Mouse (Mus musculus): ENCODE results near the gene Dmkn. TPM values are rescaled to one million over a fixed set of nuclear protein-coding genes. Genes with fewer than 3 reads are reported as not detected.
"Not testable (repeated sequence)": the region's sequence is repeated elsewhere in the genome, so short reads cannot be mapped to it uniquely, and the experiment has no call there.

Gene Dmkn
- total RNA-seq, 2 experiments from 2014 or later: 4.6 to 5.7 TPM

GRCm38 (mm10) chr7:30820131-30820530 lies 56.6 kb downstream of the Dmkn start:
- DNase-seq: no peak

- no peak for DNase-seq
Measured at GRCm38 (mm10) chr7:30820854-30821445, 57.4 kb downstream of the Dmkn start.

- DNase-seq: no peak
Measured at GRCm38 (mm10) chr7:30821532-30821931, 58.0 kb downstream of the Dmkn start.

- DNase-seq: no peak
Measured at GRCm38 (mm10) chr7:30823675-30824074, 60.1 kb downstream of the Dmkn start, which contains the start of gene Ffar2. Ffar2 (minus strand) TSS chr7:30823775.

GRCm38 (mm10) chr7:30824306-30824705 lies 60.8 kb downstream of the Dmkn start:
- DNase-seq: no peak

- no peak for DNase-seq
Measured at GRCm38 (mm10) chr7:30826660-30827059, 63.1 kb downstream of the Dmkn start.

GRCm38 (mm10) chr7:30828871-30829270 lies 65.3 kb downstream of the Dmkn start:
- not testable (repeated sequence) for DNase-seq

GRCm38 (mm10) chr7:30829428-30829827 lies 65.9 kb downstream of the Dmkn start:
- DNase-seq: no peak

Other genes with a start within 250 kb of the Dmkn start
- 10 to 100 TPM in 1 of 2 experiments, 1 to 10 TPM in 1; 7.3 to 12.8 TPM for gene Arhgap33, start 228.7 kb upstream of the Dmkn start, total RNA-seq (2021)
- 100 to 1,000 TPM; 279 to 308 TPM for gene Hspb6, start 211.6 kb upstream of the Dmkn start, total RNA-seq (2021)
- gene Proser3, start 211.5 kb upstream of the Dmkn start, total RNA-seq (2021): 1 to 10 TPM; 5.2 to 7.8 TPM
- gene Lin37, start 203.9 kb upstream of the Dmkn start, total RNA-seq (2021): 10 to 100 TPM; 14.8 to 17.1 TPM
- gene U2af1l4, start 200.5 kb upstream of the Dmkn start, total RNA-seq (2021): 10 to 100 TPM; 70.5 to 72.7 TPM
- gene Gm49396, start 200.4 kb upstream of the Dmkn start, total RNA-seq (2021): 1 to 10 TPM; 2.1 to 3.1 TPM
- 10 to 100 TPM; 80.0 to 83.8 TPM for gene Psenen, start 200.1 kb upstream of the Dmkn start, total RNA-seq (2021)
- gene Igflr1, start 198.3 kb upstream of the Dmkn start, total RNA-seq (2021): 1 to 10 TPM; 1.1 to 1.2 TPM
- 10 to 100 TPM; 29.5 to 35.8 TPM for gene Kmt2b, start 175.0 kb upstream of the Dmkn start, total RNA-seq (2021)
- not detected for gene Zbtb32, start 164.8 kb upstream of the Dmkn start, total RNA-seq (2021)
- under 1 TPM; 0.62 to 0.86 TPM for gene Upk1a, start 150.9 kb upstream of the Dmkn start, total RNA-seq (2021)
- gene Cox6b1, start 137.6 kb upstream of the Dmkn start, total RNA-seq (2021): 1,000 to 10,000 TPM; 2,883 to 3,014 TPM
- gene Etv2, start 127.9 kb upstream of the Dmkn start, total RNA-seq (2021): not detected
- 10 to 100 TPM; 58.8 to 62.2 TPM for gene Rbm42, start 113.4 kb upstream of the Dmkn start, total RNA-seq (2021)
- gene Haus5, start 98.8 kb upstream of the Dmkn start, total RNA-seq (2021): 10 to 100 TPM; 13.1 to 16.6 TPM
- not detected for gene Pmis2, start 92.2 kb upstream of the Dmkn start, total RNA-seq (2021)
- gene 2200002J24Rik, start 64.8 kb upstream of the Dmkn start, total RNA-seq (2021): not detected
- under 1 TPM; 0.14 to 0.74 TPM for gene Atp4a, start 51.5 kb upstream of the Dmkn start, total RNA-seq (2021)
- 100 to 1,000 TPM; 208 to 221 TPM for gene Tmem147, start 34.2 kb upstream of the Dmkn start, total RNA-seq (2021)
- gene Gapdhs, start 20.1 kb upstream of the Dmkn start, total RNA-seq (2021): not detected
- 1 to 10 TPM; 4.8 to 5.1 TPM for gene Sbsn, start 12.3 kb upstream of the Dmkn start, total RNA-seq (2021)
- not detected for gene Krtdap, start 24.1 kb downstream of the Dmkn start, total RNA-seq (2021)
- gene Ffar2, start 60.0 kb downstream of the Dmkn start, total RNA-seq (2021): not detected
- not detected for gene Ffar3, start 92.4 kb downstream of the Dmkn start, total RNA-seq (2021)
- not detected for gene Ffar1, start 97.8 kb downstream of the Dmkn start, total RNA-seq (2021)
- 1 to 10 TPM in 1 of 2 experiments, under 1 TPM in 1; 0.09 to 1.2 TPM for gene Cd22, start 116.6 kb downstream of the Dmkn start, total RNA-seq (2021)
- gene Mag, start 151.1 kb downstream of the Dmkn start, total RNA-seq (2021): 1 to 10 TPM in 1 of 2 experiments, under 1 TPM in 1; 0.31 to 1.3 TPM
- 1 to 10 TPM in 1 of 2 experiments, under 1 TPM in 1; 0.76 to 1.2 TPM for gene Hamp2, start 160.9 kb downstream of the Dmkn start, total RNA-seq (2021)
- 1 to 10 TPM; 1.6 to 1.9 TPM for gene Hamp, start 180.3 kb downstream of the Dmkn start, total RNA-seq (2021)
- 100 to 1,000 TPM; 100 to 103 TPM for gene Usf2, start 193.0 kb downstream of the Dmkn start, total RNA-seq (2021)
- 1 to 10 TPM; 5.5 to 5.6 TPM for gene Lsr, start 209.7 kb downstream of the Dmkn start, total RNA-seq (2021)
- under 1 TPM; 0.36 TPM for gene Fam187b, start 210.0 kb downstream of the Dmkn start, total RNA-seq (2021)

Measured in heart, postnatal 4 days (tissue).